Mouse (Mus musculus): ENCODE data around the gene Zfp773. TPM values are rescaled to one million over a fixed set of nuclear protein-coding genes. Genes with fewer than 3 reads are reported as not detected.
"Not testable (repeated sequence)": the region's sequence is repeated elsewhere in the genome, so short reads cannot be mapped to it uniquely, and the experiment has no call there.

The Zfp773 gene
- 12.1 and 14.9 TPM in 2 replicates for polyA plus RNA-seq (2016; fragmentation: Nextera tagmentation; extraction: Ambion mirVana)

DNA sequence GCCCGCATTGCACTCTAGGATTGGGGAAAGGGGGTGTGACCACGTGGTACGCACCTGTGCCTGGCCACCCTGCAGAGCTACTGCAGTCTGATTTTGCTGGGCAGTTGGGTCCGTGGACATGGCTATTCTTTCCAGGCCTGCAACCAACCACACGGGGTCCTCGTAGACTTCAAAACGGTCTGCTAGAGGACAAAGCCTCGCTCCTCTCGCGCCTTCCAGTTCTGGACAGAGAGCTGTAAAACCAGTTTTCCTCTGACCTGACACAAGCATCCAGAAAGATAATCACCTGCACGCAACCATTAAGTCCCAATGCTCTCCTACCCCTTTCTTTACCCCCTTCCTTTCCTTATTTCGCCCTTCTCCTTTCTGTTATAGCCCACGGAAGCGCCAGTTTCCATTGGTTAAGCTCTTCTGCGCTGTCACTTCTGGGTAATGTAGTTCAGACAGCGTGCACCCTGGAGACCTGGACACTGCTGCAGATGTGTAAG is at the start of gene Zfp773:
Gene Zfp773 (minus strand): TSS at position 377 of the 488 bp plus-strand sequence.
- Histone ChIP-seq H3K36me3 (peaks cover 19% of the 10 kb centered on the region), H3K27me3 (no peaks in the 10 kb centered on the region), H3K9ac (replicated peaks) (peak within 1 kb of the TSS; percentile 67), H3K4me1 (peaks cover 8% of the 10 kb centered on the region), H3K4me2 (replicated peaks) (peak within 1 kb of the TSS; percentile 63), H3K4me3 (peak within 1 kb of the TSS; percentile 50), H3K9me3 (no peaks in the 10 kb centered on the region), H3K27ac (replicated peaks) (0 out of 2 replicates have a peak within 1 kb of the TSS, but pooled peaks have one; percentile 46)
- peak; percentile 96 for ATAC-seq (ENCODE audit: low FRiP score, low read depth)
- WGBS: 5% methylated on average over 16 of the region's 16 CpGs

DNA sequence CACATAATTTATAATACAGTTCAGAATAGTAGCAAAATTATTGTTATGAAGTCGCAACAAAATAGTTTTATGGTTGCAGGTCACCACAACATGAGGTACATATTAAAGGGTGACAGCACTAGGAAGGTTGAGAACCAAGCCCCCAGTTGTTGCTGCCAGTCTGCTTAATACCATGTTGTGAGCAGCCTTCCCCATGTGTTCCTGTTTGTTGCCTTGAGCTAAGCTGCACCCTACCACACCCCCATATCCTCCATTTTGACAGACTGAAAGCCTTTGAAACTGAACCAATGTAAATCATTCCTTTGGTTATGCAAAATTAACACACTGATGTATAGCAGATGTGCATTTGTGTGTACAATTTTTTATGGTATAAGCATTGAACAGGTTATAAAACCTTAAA is 49.3 kb upstream of the Zfp773 start:
- 83% methylated on average over 1 of the region's 1 CpGs for WGBS
- Histone ChIP-seq H3K9me3 (no peaks in the 10 kb centered on the region), H3K4me2 (replicated peaks) (no peak overlapping the region), H3K27me3 (no peaks in the 10 kb centered on the region), H3K4me1 (no peaks in the 10 kb centered on the region), H3K4me3 (no peak overlapping the region), H3K27ac (replicated peaks) (no peak overlapping the region), H3K9ac (replicated peaks) (no peak overlapping the region), H3K36me3 (peaks cover 28% of the 10 kb centered on the region)
- no peak for ATAC-seq (ENCODE audit: low FRiP score, low read depth)

DNA sequence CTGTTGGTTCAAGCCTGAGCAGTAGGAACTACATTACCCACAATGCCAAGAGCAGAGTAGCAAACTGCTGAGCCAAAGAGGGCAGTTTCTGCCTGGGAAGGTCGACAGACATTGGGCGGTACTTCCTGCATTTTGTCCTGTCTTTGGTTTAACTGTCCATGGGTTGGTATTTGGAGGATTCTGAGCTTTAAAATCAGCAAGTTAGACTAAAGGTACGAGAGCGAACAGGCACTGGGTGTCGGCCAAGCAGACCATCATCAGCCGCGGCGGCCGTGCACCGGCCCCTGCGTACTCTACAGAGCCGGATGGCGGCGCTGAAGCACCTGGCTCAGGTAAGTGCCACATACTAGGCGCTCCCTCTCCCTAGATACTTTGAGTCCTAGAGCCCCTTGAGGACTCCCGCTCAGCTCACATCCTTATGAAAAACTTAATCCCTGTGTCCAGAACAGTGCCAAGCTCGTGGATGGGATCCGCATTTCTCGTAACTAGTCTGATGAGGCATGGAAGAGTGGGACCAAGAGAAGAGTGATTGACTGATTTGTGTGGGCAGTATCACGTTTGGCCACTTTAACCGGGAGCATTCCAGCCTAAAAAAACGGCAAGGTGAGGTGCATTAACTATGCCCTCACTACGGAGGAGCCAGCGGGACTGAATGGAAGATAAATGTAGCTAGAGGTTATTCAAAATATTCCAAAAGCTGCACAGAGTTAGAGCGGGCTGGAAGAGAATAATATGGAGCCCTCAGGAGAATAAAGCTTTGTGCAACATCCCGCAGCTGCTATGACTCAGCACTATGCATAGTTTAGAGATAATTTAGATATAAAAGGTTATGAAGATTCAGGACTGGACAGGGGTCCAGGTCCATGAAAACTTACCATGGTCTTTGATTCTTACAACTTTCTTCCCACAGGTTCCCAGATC is 34.9 kb upstream of the Zfp773 start, which contains the start of gene Zfp418:
Gene Zfp418 (plus strand): TSS at position 104 of the 921 bp plus-strand sequence.
- Histone ChIP-seq H3K9ac (replicated peaks) (peak within 1 kb of the TSS; percentile 71), H3K36me3 (peaks cover 16% of the 10 kb centered on the region), H3K4me1 (peaks cover 7% of the 10 kb centered on the region), H3K4me3 (peak within 1 kb of the TSS; percentile 77), H3K4me2 (replicated peaks) (peak within 1 kb of the TSS; percentile 74), H3K9me3 (no peaks in the 10 kb centered on the region), H3K27me3 (no peaks in the 10 kb centered on the region), H3K27ac (replicated peaks) (no peak within 1 kb of the TSS)
- 2% methylated on average over 26 of the region's 26 CpGs for WGBS
- peak; percentile 97 for ATAC-seq (ENCODE audit: low FRiP score, low read depth)

DNA sequence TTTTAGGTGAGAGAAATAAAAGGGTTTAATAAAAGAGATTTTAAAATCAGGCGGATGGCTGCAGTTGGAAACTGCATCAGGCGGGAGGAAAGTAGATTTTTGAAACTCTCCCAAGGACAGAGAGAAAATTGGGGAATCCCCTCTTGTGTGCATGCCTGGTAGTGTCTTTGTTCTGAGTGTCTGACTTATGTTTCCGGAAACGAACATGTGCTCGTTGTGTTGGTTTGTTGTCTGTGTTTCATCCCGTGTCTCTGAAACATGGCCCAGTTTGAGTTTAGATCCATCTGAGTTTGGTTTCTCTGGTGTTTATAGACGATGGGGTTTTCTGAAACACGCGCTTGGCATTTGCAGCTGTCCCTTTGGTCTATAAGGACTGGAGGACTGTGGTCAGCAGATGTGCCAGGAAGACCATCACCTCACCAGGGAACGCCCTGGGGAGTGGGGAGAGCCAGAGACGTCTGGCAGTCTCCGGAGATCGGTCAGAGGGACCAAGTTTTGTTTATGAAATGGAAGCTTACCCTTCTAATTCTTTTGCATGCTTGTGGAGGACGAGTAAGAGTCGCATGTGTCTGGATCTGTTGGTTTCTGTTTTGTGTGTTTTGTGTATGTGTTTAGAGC is 9.5 kb upstream of the Zfp773 start:
- 91% methylated on average over 15 of the region's 15 CpGs for WGBS
- no peak overlapping the region for H3K4me3 ChIP-seq
- H3K36me3 ChIP-seq: no peaks in the 10 kb centered on the region
- H3K4me2 ChIP-seq (replicated peaks): no peak overlapping the region
- ATAC-seq (ENCODE audit: low FRiP score, low read depth): no peak
- no peak overlapping the region for H3K9ac ChIP-seq (replicated peaks)
- H3K27me3 ChIP-seq: no peaks in the 10 kb centered on the region
- no peak overlapping the region for H3K27ac ChIP-seq (replicated peaks)
- peaks cover 5% of the 10 kb centered on the region for H3K9me3 ChIP-seq
- no peaks in the 10 kb centered on the region for H3K4me1 ChIP-seq

DNA sequence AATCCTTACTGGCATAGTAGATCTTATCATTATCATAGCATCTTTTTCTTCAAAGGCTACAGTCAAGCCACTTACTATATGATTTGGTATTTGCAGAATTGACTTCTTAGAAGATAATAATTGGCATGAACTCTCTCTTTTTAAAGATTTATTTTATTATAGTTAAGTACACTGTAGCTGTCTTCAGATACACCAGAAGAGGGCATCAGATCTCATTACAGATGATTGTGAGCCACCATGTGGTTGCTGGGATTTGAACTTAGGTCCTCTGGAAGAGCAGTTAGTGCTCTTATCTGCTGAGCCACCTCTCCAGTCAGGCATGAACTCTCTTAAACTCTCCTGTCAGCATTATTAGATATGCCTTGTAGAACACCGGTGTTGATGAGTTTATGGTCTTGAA is 7.7 kb upstream of the Zfp773 start:
- Histone ChIP-seq H3K9ac (replicated peaks) (no peak overlapping the region), H3K4me2 (replicated peaks) (no peak overlapping the region), H3K9me3 (peaks cover 5% of the 10 kb centered on the region), H3K4me3 (no peak overlapping the region), H3K4me1 (no peaks in the 10 kb centered on the region), H3K27me3 (no peaks in the 10 kb centered on the region), H3K27ac (replicated peaks) (no peak overlapping the region), H3K36me3 (no peaks in the 10 kb centered on the region)
- no peak for ATAC-seq (ENCODE audit: low FRiP score, low read depth)
- WGBS: 89% methylated on average over 1 of the region's 1 CpGs

DNA sequence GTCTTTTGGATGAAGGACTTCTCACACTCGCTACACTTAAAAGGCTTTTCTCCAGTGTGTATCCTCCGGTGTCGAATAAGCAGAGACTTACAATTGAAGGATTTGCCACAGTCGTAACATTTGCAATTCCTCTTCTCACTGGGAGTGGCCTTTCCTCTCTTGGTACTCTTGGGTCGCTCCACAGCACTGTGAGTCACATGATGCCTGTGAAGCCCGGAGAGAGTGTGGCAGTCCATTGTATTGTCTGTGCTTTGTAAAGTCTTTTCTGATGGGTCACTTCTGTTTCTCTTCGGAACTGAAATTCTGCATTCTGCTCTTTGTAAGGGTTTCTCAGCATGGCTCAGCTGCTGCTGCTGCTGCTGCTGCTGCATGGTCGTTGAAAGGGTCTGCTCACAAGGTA is 3.8 kb downstream of the Zfp773 start:
- 71% methylated on average over 8 of the region's 8 CpGs for WGBS
- H3K4me2 ChIP-seq (replicated peaks): no peak overlapping the region

DNA sequence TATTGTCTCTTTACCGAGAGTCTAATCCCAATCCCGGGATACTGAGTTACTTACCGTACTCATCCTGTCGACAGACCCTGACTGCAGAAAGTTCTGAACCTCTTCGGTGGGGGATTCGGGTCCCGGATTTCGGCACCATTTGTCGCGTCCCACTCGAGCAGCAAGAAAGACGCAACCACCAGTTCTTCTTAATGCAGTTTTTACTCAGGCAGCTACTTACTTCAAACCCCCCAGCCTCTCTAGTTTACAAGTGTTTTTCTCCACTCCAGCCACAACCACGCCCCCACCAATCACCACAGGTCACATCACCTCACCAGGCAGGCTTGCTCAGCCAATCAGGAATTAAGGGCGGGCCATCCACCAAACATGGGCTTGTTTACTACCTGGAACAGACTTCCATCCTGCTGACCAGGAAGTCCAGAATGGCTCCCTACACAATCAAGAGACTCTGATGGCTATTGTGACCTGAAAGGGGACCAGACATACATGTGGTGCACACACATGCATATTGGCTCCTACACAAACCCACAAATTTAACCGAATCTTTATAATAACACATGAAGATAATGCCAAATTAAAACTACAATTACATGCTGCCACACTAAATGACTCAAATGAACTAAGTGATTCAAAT is 5.9 kb downstream of the Zfp773 start:
- not testable (repeated sequence) for H3K27me3 ChIP-seq; ATAC-seq (ENCODE audit: low FRiP score, low read depth); H3K9me3 ChIP-seq; H3K4me3 ChIP-seq; H3K27ac ChIP-seq (replicated peaks); H3K4me1 ChIP-seq; H3K4me2 ChIP-seq (replicated peaks); H3K9ac ChIP-seq (replicated peaks)
- 94% methylated on average over 15 of the region's 15 CpGs for WGBS
- H3K36me3 ChIP-seq: peaks cover 30% of the 10 kb centered on the region

More for the DNA sequence above, 3.8 kb downstream of the Zfp773 start:
- Histone ChIP-seq H3K4me3 (no peak overlapping the region), H3K27ac (replicated peaks) (no peak overlapping the region), H3K9ac (replicated peaks) (no peak overlapping the region), H3K36me3 (peaks cover 30% of the 10 kb centered on the region), H3K4me1 (peaks cover 8% of the 10 kb centered on the region), H3K9me3 (0 out of 2 replicates have a peak, but pooled peaks cover 5% of the 10 kb centered on the region), H3K27me3 (no peaks in the 10 kb centered on the region)
- ATAC-seq (ENCODE audit: low FRiP score, low read depth): no peak

DNA sequence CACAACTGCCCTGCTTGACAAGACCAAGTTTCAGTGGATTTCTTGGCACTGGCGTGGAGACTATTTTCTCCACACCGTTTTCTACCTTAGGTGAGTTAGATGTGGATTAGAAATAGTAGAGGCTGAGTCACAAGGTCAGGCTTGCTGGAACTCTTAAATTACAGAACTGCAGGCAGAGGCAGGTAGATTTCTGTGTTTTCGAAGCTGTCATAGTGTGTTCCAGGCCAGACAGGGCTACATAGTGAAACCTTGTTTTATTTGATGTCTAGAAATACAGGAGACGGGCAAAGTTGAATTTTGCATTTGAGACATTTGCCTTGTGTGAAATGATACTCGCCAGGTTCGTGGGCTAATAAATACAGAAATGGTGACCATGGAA is 15.0 kb downstream of the Zfp773 start:
- H3K27ac ChIP-seq (replicated peaks): no peak overlapping the region
- peaks cover 23% of the 10 kb centered on the region for H3K36me3 ChIP-seq
- ATAC-seq (ENCODE audit: low FRiP score, low read depth): no peak
- peak overlapping the region; percentile 61 for H3K4me3 ChIP-seq
- no peaks in the 10 kb centered on the region for H3K27me3 ChIP-seq
- peak overlapping the region; percentile 62 for H3K4me2 ChIP-seq (replicated peaks)
- H3K4me1 ChIP-seq: peaks cover 7% of the 10 kb centered on the region; the same call in 1 of the 2 replicates
- no peaks in the 10 kb centered on the region for H3K9me3 ChIP-seq
- 58% methylated on average over 6 of the region's 6 CpGs for WGBS
- H3K9ac ChIP-seq (replicated peaks): peak overlapping the region; percentile 63; the same call in 1 of the 2 replicates

DNA sequence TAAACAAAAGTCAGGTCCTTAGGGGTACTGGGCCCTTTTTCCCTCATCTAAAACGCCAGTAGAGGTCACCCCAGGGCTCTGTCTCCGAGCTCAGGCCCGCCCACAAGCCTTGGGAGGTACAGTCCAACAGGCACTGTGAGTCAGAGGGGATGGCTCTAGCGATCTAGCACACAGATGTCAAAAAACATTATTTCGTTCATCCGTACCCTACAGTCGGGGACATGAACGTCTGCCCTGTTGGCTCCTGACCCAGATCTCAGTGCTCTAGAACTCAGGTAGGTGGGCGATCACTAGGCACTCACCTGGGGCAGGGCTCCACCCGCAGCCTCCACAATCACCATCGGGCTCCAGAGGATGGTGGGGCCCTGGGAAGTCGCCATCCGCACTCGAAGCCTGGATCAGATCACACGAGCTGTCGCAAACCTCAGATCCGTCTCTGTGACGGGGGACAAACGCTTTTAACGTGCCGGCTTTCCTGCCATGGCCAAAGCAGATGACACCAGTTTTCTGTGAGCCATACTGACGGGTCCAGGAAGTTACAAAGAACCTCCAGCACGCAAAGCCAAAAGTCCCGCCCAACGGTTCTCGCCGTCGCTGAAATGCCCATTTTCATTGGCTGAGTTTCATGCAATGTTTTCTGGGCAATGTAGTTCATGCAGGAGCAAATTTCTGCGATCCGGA is 15.5 kb downstream of the Zfp773 start, which contains the start of gene Zfp954:
Gene Zfp954 (minus strand): TSS at position 568 of the 681 bp plus-strand sequence.
- Histone ChIP-seq H3K4me2 (replicated peaks) (peak within 1 kb of the TSS; percentile 62), H3K27me3 (no peaks in the 10 kb centered on the region), H3K4me1 (peaks cover 7% of the 10 kb centered on the region; the same call in 1 of the 2 replicates), H3K9ac (replicated peaks) (peak within 1 kb of the TSS; percentile 63), H3K4me3 (peak within 1 kb of the TSS; percentile 61), H3K36me3 (peaks cover 28% of the 10 kb centered on the region), H3K27ac (replicated peaks) (peak within 1 kb of the TSS; percentile 60; the same call in 1 of the 2 replicates), H3K9me3 (no peaks in the 10 kb centered on the region)
- peak; percentile 91 for ATAC-seq (ENCODE audit: low FRiP score, low read depth)
- 1% methylated on average over 30 of the region's 30 CpGs for WGBS

DNA sequence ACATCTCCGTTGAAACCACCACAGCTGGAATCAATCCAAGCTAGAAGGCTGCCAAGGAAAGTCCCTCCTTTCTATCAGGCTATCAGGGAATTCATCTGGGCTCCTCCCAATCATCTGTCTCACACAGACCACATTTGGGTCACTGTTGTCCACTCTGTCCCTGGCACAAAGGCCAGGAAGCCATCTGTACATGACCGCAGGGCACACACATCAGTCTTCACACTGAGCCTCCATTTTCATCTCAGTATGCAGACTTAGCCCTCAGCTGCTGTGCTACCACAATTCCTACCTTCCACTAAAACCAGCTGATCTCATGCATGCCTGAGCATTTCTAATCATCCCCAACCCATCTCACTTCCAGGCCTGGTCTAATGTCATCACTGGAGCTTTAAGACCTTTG is 18.1 kb downstream of the Zfp773 start:
- Histone ChIP-seq H3K27ac (replicated peaks) (no peak overlapping the region), H3K9me3 (no peaks in the 10 kb centered on the region), H3K4me1 (peaks cover 7% of the 10 kb centered on the region; the same call in 1 of the 2 replicates), H3K9ac (replicated peaks) (no peak overlapping the region), H3K36me3 (peaks cover 52% of the 10 kb centered on the region), H3K27me3 (no peaks in the 10 kb centered on the region), H3K4me3 (no peak overlapping the region), H3K4me2 (replicated peaks) (no peak overlapping the region)
- ATAC-seq (ENCODE audit: low FRiP score, low read depth): no peak
- WGBS: 97% methylated on average over 2 of the region's 2 CpGs

DNA sequence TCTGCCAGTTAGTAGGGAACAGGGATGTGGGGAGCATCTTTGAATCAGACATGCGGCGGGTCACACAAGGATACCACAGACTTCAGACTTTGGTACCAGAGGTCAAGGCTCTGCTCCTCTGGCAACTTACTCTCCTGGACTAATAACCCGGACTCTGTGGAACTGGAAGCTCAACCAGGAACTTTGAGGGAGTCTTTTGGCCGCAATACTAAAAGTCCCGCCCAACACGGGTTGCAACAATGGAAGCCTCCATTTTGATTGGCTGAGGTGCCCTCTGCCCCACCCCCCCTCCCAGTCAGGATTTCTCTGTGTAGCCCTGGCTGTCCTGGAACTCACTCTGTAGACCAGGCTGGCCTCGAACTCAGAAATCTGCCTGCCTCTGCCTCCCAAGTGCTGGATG is 28.1 kb downstream of the Zfp773 start:
- no peak for ATAC-seq (ENCODE audit: low FRiP score, low read depth)
- 88% methylated on average over 7 of the region's 7 CpGs for WGBS

More for the DNA sequence above, 28.1 kb downstream of the Zfp773 start:
- no peak overlapping the region for H3K9ac ChIP-seq (replicated peaks)
- no peak overlapping the region for H3K4me2 ChIP-seq (replicated peaks)
- H3K4me3 ChIP-seq: no peak overlapping the region
- peaks cover 1% of the 10 kb centered on the region; the same call in 1 of the 2 replicates for H3K36me3 ChIP-seq
- no peak overlapping the region for H3K27ac ChIP-seq (replicated peaks)
- no peaks in the 10 kb centered on the region for H3K4me1 ChIP-seq
- peaks cover 16% of the 10 kb centered on the region; the same call in 1 of the 2 replicates for H3K9me3 ChIP-seq
- H3K27me3 ChIP-seq: no peaks in the 10 kb centered on the region

Measured in midbrain, embryonic 12.5 days (tissue).